In the genomic region with DNA sequence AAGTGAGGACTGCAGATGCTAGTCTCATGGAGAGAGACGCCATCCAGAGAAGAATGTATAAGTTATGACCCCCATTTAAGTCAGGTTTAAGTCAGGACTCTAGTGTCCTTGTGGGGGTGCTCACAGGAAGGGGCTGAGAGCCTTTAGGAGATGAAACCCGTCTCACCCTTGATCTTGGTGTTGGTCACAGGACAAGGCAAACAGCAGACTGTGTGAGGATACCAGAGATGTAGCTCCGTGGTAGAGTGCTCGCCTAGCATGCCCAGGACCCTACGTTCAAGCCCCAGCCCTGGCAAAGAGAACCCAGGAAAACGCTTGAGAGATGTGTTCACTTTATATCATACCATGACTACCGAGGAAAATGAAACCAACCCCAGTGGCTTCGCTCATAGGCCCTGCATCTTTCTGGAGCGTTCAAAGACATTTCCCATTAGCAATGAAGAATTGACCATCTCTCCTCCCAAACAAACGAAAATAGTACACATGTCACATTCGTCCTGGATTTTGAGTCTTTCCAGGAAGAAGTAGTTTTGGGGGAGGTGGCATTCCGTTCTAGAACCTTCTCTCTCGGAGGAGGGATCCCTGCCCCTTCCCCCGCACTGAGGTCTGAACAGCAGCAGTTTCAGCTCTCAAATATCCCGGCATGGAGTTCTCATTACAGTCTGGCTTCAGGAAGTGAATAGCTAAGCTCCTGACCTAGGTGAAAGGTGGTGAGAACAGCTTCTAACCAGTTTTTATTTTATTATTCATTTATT, we compare ENCODE assay signal across 23 mouse cellular contexts. TPM values are rescaled to one million over a fixed set of nuclear protein-coding genes. Genes with fewer than 3 reads are reported as not detected.
DNase-seq lines count a peak whose midpoint lies in the region; ATAC-seq and TF ChIP-seq lines count a peak whose summit lies in the region.
"Had no signal": no experiment of that assay in that cellular context is flagged by ENCODE, and none has a peak within 500 bp of the region (broad histone marks: within the 10 kb centered on the region; RNA-seq: fewer than 3 reads in every experiment).

No protein-coding gene starts in this region.

- no peaks in the 10 kb centered on the region for H3K36me3 ChIP-seq in heart, embryonic 11.5 days (ENCODE audit: control insufficient read depth, insufficient read depth, low read length)
- no peaks in the 10 kb centered on the region for H3K36me3 ChIP-seq in heart, embryonic 10.5 days
- no peaks in the 10 kb centered on the region for H3K36me3 ChIP-seq in kidney, postnatal 0 days (ENCODE audit: insufficient read depth, low read length)
- no peaks in the 10 kb centered on the region for H3K36me3 ChIP-seq in kidney, adult 2 months (ENCODE audit: control insufficient read depth, insufficient read depth, low read length)
- H3K36me3 ChIP-seq in CH12.LX (replicated peaks in 1 of 2; ENCODE audit: control insufficient read depth in 1 of 2, insufficient read depth in 1 of 2, low read length in 1 of 2) = no peaks in the 10 kb centered on the region
- no peaks in the 10 kb centered on the region for H3K36me3 ChIP-seq in embryonic facial prominence, embryonic 10.5 days (replicated peaks)
- H3K36me3 ChIP-seq: embryonic facial prominence, embryonic 12.5 days; G1E; heart, embryonic 15.5 days had no signal

- no peak for TF ChIP-seq CTCF in kidney, postnatal 0 days (IDR thresholded peaks at IDR 0.05; ENCODE audit: low read depth)
- TF ChIP-seq CTCF in kidney, adult 2 months (conservative IDR thresholded peaks at IDR 0.05; ENCODE audit: insufficient read depth, insufficient read length, low read depth, low read length) = no peak
- no peak for TF ChIP-seq CTCF in CH12.LX (conservative IDR thresholded peaks at IDR 0.05 in 1 of 2, IDR thresholded peaks at IDR 0.05 in 1 of 2; ENCODE audit: low read depth in 2 of 2, low read length in 2 of 2)

- H3K79me2 ChIP-seq in CH12.LX (replicated peaks; ENCODE audit: control insufficient read depth, extremely low read depth, insufficient read depth, poor library complexity, severe bottlenecking) = no peaks in the 10 kb centered on the region

- dilution Hi-C loops in CH12.LX (cut with MboI; ENCODE audit: extremely low pct_ligation_motif_present, extremely low pct_unique_long_range_greater_than_20kb, low sequenced_read_pairs) = no loop called here

- H3K27me3 ChIP-seq in heart, embryonic 11.5 days (ENCODE audit: control insufficient read depth, insufficient read depth, low read length) = no peaks in the 10 kb centered on the region
- H3K27me3 ChIP-seq in heart, embryonic 10.5 days (ENCODE audit: insufficient read depth, poor library complexity, severe bottlenecking) = no peaks in the 10 kb centered on the region
- no peaks in the 10 kb centered on the region for H3K27me3 ChIP-seq in kidney, postnatal 0 days (ENCODE audit: insufficient read depth, low read length)
- H3K27me3 ChIP-seq in kidney, adult 2 months (replicated peaks; ENCODE audit: control insufficient read depth, insufficient read depth, low read length) = no peaks in the 10 kb centered on the region; the same call in 1 of the 2 replicates
- peaks cover 56% of the 10 kb centered on the region for H3K27me3 ChIP-seq in CH12.LX (replicated peaks)
- H3K27me3 ChIP-seq in embryonic facial prominence, embryonic 10.5 days (replicated peaks; ENCODE audit: low read depth, poor library complexity, severe bottlenecking) = no peaks in the 10 kb centered on the region
- H3K27me3 ChIP-seq: embryonic facial prominence, embryonic 12.5 days; heart, embryonic 15.5 days had no signal

- peak overlapping the region; percentile 14; the same call in 1 of the 2 replicates for H3K4me2 ChIP-seq in heart, embryonic 11.5 days
- H3K4me2 ChIP-seq in kidney, postnatal 0 days (ENCODE audit: low read length) = no peak overlapping the region
- H3K4me2 ChIP-seq in CH12.LX (ENCODE audit: insufficient read depth, low read depth, poor library complexity, severe bottlenecking) = peak overlapping the region; percentile 68

- H3K9me3 ChIP-seq in heart, embryonic 11.5 days (replicated peaks; ENCODE audit: control insufficient read depth, low read length) = no peaks in the 10 kb centered on the region
- H3K9me3 ChIP-seq in heart, embryonic 10.5 days = no peaks in the 10 kb centered on the region
- H3K9me3 ChIP-seq in kidney, postnatal 0 days (replicated peaks; ENCODE audit: low read length) = no peaks in the 10 kb centered on the region
- no peaks in the 10 kb centered on the region for H3K9me3 ChIP-seq in CH12.LX (replicated peaks; ENCODE audit: low read length)
- H3K9me3 ChIP-seq in embryonic facial prominence, embryonic 10.5 days = no peaks in the 10 kb centered on the region
- H3K9me3 ChIP-seq: embryonic facial prominence, embryonic 12.5 days; G1E; heart, embryonic 15.5 days had no signal

- H3K4me1 ChIP-seq in heart, embryonic 11.5 days (ENCODE audit: control insufficient read depth, insufficient read depth, low read length) = 0 out of 2 replicates have a peak, but pooled peaks cover 2% of the 10 kb centered on the region
- H3K4me1 ChIP-seq in heart, embryonic 10.5 days = peaks cover 20% of the 10 kb centered on the region
- H3K4me1 ChIP-seq in kidney, postnatal 0 days (replicated peaks; ENCODE audit: insufficient read depth, low read length) = peaks cover 15% of the 10 kb centered on the region; the same call in 1 of the 2 replicates
- H3K4me1 ChIP-seq in kidney, adult 2 months (ENCODE audit: control insufficient read depth, insufficient read depth, low read length) = no peaks in the 10 kb centered on the region
- no peaks in the 10 kb centered on the region for H3K4me1 ChIP-seq in CH12.LX (ENCODE audit: control insufficient read depth in 1 of 2, insufficient read depth in 2 of 2)
- H3K4me1 ChIP-seq in embryonic facial prominence, embryonic 10.5 days = peaks cover 72% of the 10 kb centered on the region

- TF ChIP-seq EP300 in CH12.LX (IDR thresholded peaks at IDR 0.05; ENCODE audit: low read length) = no peak

- no peak overlapping the region for H3K4me3 ChIP-seq in heart, embryonic 11.5 days (ENCODE audit: low read depth, low read length)
- no peak overlapping the region for H3K4me3 ChIP-seq in heart, embryonic 10.5 days
- H3K4me3 ChIP-seq in kidney, postnatal 0 days (replicated peaks; ENCODE audit: low read depth, low read length) = no peak overlapping the region
- no peak overlapping the region for H3K4me3 ChIP-seq in kidney, adult 2 months (ENCODE audit: insufficient read depth, low read depth, low read length)
- H3K4me3 ChIP-seq in CH12.LX (replicated peaks in 1 of 3; ENCODE audit: low read depth in 2 of 3, low read length in 2 of 3, poor library complexity in 1 of 3) = peak overlapping the region in 1 of 3 experiments; percentile 9
- H3K4me3 ChIP-seq in embryonic facial prominence, embryonic 10.5 days = no peak overlapping the region

- no peak for DNase-seq in heart, embryonic 10.5 days (ENCODE audit: low spot score)
- DNase-seq in kidney, postnatal 0 days (ENCODE audit: low spot score) = peak; percentile 73
- DNase-seq in kidney, adult 2 months = no peak
- DNase-seq in CH12.LX (ENCODE audit: extremely low read depth) = no peak
- peak; percentile 24 for DNase-seq in embryonic facial prominence, embryonic 10.5 days (ENCODE audit: low spot score)
- DNase-seq in T-cell, adult 2 months (ENCODE audit: low spot score) = no peak
- DNase-seq in cerebellum, adult 9-10 months = no peak
- DNase-seq: adrenal gland, postnatal 14 days; cerebellum, adult 9-11 months; kidney, postnatal 10 days; left cerebral cortex, postnatal 4 days; lung, embryonic 14.5 days; lung, postnatal 36 days; thymus, adult 18-20 months; thymus, postnatal 4 days had no signal

- no peak for ATAC-seq in heart, embryonic 11.5 days (replicated peaks; ENCODE audit: insufficient number of reproducible peaks, low FRiP score, low TSS enrichment)
- no peak for ATAC-seq in kidney, postnatal 0 days (replicated peaks; ENCODE audit: low FRiP score, low read depth)
- ATAC-seq: hindbrain, postnatal 0 days; intestine, embryonic 16.5 days; midbrain, embryonic 16.5 days had no signal

- TF ChIP-seq POLR2A in kidney, adult 2 months (IDR thresholded peaks at IDR 0.05; ENCODE audit: low read depth, low read length) = no peak
- TF ChIP-seq POLR2A in CH12.LX (IDR thresholded peaks at IDR 0.05; ENCODE audit: low read depth, low read length) = no peak

- no peak overlapping the region for H3K9ac ChIP-seq in heart, embryonic 11.5 days (ENCODE audit: low read depth, low read length)
- no peak overlapping the region for H3K9ac ChIP-seq in kidney, postnatal 0 days (ENCODE audit: low read depth, low read length)
- no peak overlapping the region; the same call in 1 of the 2 replicates for H3K9ac ChIP-seq in CH12.LX (ENCODE audit: insufficient read depth, low read depth)
- H3K9ac ChIP-seq: embryonic facial prominence, embryonic 12.5 days; heart, embryonic 15.5 days had no signal

- no peak overlapping the region for H3K27ac ChIP-seq in heart, embryonic 11.5 days (ENCODE audit: low read depth, low read length)
- H3K27ac ChIP-seq in heart, embryonic 10.5 days = no peak overlapping the region
- no peak overlapping the region for H3K27ac ChIP-seq in kidney, postnatal 0 days
- no peak overlapping the region for H3K27ac ChIP-seq in kidney, adult 2 months (ENCODE audit: insufficient read depth, low read depth, low read length)
- H3K27ac ChIP-seq in CH12.LX (ENCODE audit: insufficient read depth, low read depth) = no peak overlapping the region
- H3K27ac ChIP-seq in embryonic facial prominence, embryonic 10.5 days (replicated peaks) = peak overlapping the region; percentile 67; the same call in 1 of the 2 replicates
- H3K27ac ChIP-seq: heart, embryonic 15.5 days; hindbrain, postnatal 0 days had no signal

- in situ Hi-C loops in CH12.LX (cut with MboI; ENCODE audit: low pct_ligation_motif_present, low pct_unique_long_range_greater_than_20kb, low sequenced_read_pairs) = loop anchor here (25.0 kb wide), 1 partner anchor 1188 kb away; a partner anchor contains a TSS

- TF ChIP-seq RAD21 in CH12.LX (IDR thresholded peaks at IDR 0.05; ENCODE audit: low read depth, low read length) = no peak

- WGBS in heart, embryonic 11.5 days (ENCODE audit: insufficient replicate concordance) = 65% methylated on average over 15 of the region's 15 CpGs
- 71% methylated on average over 15 of the region's 15 CpGs for WGBS in heart, embryonic 10.5 days
- 51% methylated on average over 15 of the region's 15 CpGs for WGBS in kidney, postnatal 0 days
- WGBS in kidney, adult 2 months = 60% methylated on average over 15 of the region's 15 CpGs
- WGBS in embryonic facial prominence, embryonic 10.5 days = 74% methylated on average over 15 of the region's 15 CpGs

TF ChIP-seq in CH12.LX, 34 proteins besides CTCF, POLR2A, EP300 and RAD21 (continues in another document):
- TF ChIP-seq ZNF384 (IDR thresholded peaks at IDR 0.05; ENCODE audit: low read depth, low read length) = no peak

RNA-seq across cellular contexts. Expression of a gene that starts 21.6 kb away (rescaled TPM):
- polyA plus RNA-seq in heart, embryonic 11.5 days (2014; fragmentation: Nextera tagmentation; extraction: Ambion mirVana) = 0.56 and 0.76 TPM in 2 replicates
- 0.95 and 1.6 TPM in 2 replicates for polyA plus RNA-seq in heart, embryonic 10.5 days (2016; fragmentation: Nextera tagmentation; extraction: Ambion mirVana)
- 47.0 and 54.1 TPM in 2 replicates for polyA plus RNA-seq in kidney, postnatal 0 days (2015; fragmentation: Nextera tagmentation; extraction: Ambion mirVana)
- polyA plus RNA-seq in kidney, adult 2 months (2012; rRNA removed) = 8.2 and 10.7 TPM in 2 replicates
- total RNA-seq in CH12.LX (2012; rRNA removed) (1.0 and 6.2 TPM in 2 replicates), CH12.LX (2014; rRNA removed) (0.35 TPM in 1 of 2 replicates, not detected in the other)
- polyA plus RNA-seq in CH12.LX (2012; ENCODE audit: insufficient read length, low read depth) = 3.2 and 4.6 TPM in 2 replicates
- polyA plus RNA-seq in embryonic facial prominence, embryonic 10.5 days (2016; fragmentation: Nextera tagmentation; extraction: Ambion mirVana) = 39.7 and 47.1 TPM in 2 replicates
- total RNA-seq: hematopoietic stem cell, adult 5-6 weeks had no signal
- polyA plus RNA-seq: G1E had no signal

Comparison
In these comparisons a context has a peak if more than half of its experiments do, and no peak if none do; other contexts are left out.
1. DNase-seq: peak in kidney, postnatal 0 days (single experiment) and embryonic facial prominence, embryonic 10.5 days (single experiment); none in heart, embryonic 10.5 days (single experiment), kidney, adult 2 months (single experiment), CH12.LX (single experiment), T-cell, adult 2 months (single experiment) and cerebellum, adult 9-10 months (single experiment).